Mouse (Mus musculus): Measurements from ENCODE around the gene Enpp5. TPM values are rescaled to one million over a fixed set of nuclear protein-coding genes. Genes with fewer than 3 reads are reported as not detected.

Gene Enpp5
- polyA plus RNA-seq, 1 experiment: 16.2 TPM

- no peak overlapping the region for H3K4me3 ChIP-seq (ENCODE audit: low read depth, low read length)
- no peak overlapping the region for H3K9ac ChIP-seq (ENCODE audit: low read depth, poor library complexity, severe bottlenecking)
- H3K4me1 ChIP-seq (ENCODE audit: control insufficient read depth, insufficient read depth, low read length): no peaks in the 10 kb centered on the region
- 0 out of 2 replicates have a peak, but pooled peaks cover 1% of the 10 kb centered on the region for H3K27me3 ChIP-seq (ENCODE audit: control insufficient read depth, insufficient read depth, low read length, poor library complexity, severe bottlenecking)
- no peak overlapping the region for H3K27ac ChIP-seq (ENCODE audit: insufficient read depth, low read length)
- TF ChIP-seq CTCF (IDR thresholded peaks at IDR 0.05; ENCODE audit: low read depth, low read length): no peak
- no peak for TF ChIP-seq EP300 (IDR thresholded peaks at IDR 0.05; ENCODE audit: insufficient read depth, low read depth, low read length)
- TF ChIP-seq POLR2A (IDR thresholded peaks at IDR 0.05; ENCODE audit: insufficient read depth, low read length): no peak
- no peaks in the 10 kb centered on the region for H3K9me3 ChIP-seq (replicated peaks; ENCODE audit: control insufficient read depth, insufficient read depth, low read length, poor library complexity, severe bottlenecking)
- H3K36me3 ChIP-seq (ENCODE audit: control insufficient read depth, insufficient read depth, low read length, poor library complexity, severe bottlenecking): no peaks in the 10 kb centered on the region
Observed at GRCm38 (mm10) chr17:44100486-44100885, 21.9 kb downstream of the Enpp5 start.

- TF ChIP-seq EP300 (IDR thresholded peaks at IDR 0.05; ENCODE audit: insufficient read depth, low read depth, low read length) (no peak), CTCF (IDR thresholded peaks at IDR 0.05; ENCODE audit: low read depth, low read length) (no peak), POLR2A (IDR thresholded peaks at IDR 0.05; ENCODE audit: insufficient read depth, low read length) (no peak)
- H3K9ac ChIP-seq (ENCODE audit: low read depth, poor library complexity, severe bottlenecking): no peak overlapping the region
- no peak overlapping the region for H3K4me3 ChIP-seq (ENCODE audit: low read depth, low read length)
- no peak overlapping the region for H3K27ac ChIP-seq (ENCODE audit: insufficient read depth, low read length)
- 0 out of 2 replicates have a peak, but pooled peaks cover 1% of the 10 kb centered on the region for H3K27me3 ChIP-seq (ENCODE audit: control insufficient read depth, insufficient read depth, low read length, poor library complexity, severe bottlenecking)
- no peaks in the 10 kb centered on the region for H3K4me1 ChIP-seq (ENCODE audit: control insufficient read depth, insufficient read depth, low read length)
- no peaks in the 10 kb centered on the region for H3K9me3 ChIP-seq (replicated peaks; ENCODE audit: control insufficient read depth, insufficient read depth, low read length, poor library complexity, severe bottlenecking)
- no peaks in the 10 kb centered on the region for H3K36me3 ChIP-seq (ENCODE audit: control insufficient read depth, insufficient read depth, low read length, poor library complexity, severe bottlenecking)
Observed at GRCm38 (mm10) chr17:44100906-44101305, 22.3 kb downstream of the Enpp5 start.

- no peak for TF ChIP-seq EP300 (IDR thresholded peaks at IDR 0.05; ENCODE audit: insufficient read depth, low read depth, low read length)
- TF ChIP-seq CTCF (IDR thresholded peaks at IDR 0.05; ENCODE audit: low read depth, low read length): no peak
- no peak for TF ChIP-seq POLR2A (IDR thresholded peaks at IDR 0.05; ENCODE audit: insufficient read depth, low read length)
- Histone ChIP-seq H3K27ac (ENCODE audit: insufficient read depth, low read length) (no peak overlapping the region), H3K9me3 (replicated peaks; ENCODE audit: control insufficient read depth, insufficient read depth, low read length, poor library complexity, severe bottlenecking) (no peaks in the 10 kb centered on the region), H3K36me3 (ENCODE audit: control insufficient read depth, insufficient read depth, low read length, poor library complexity, severe bottlenecking) (no peaks in the 10 kb centered on the region), H3K4me3 (ENCODE audit: low read depth, low read length) (no peak overlapping the region), H3K27me3 (ENCODE audit: control insufficient read depth, insufficient read depth, low read length, poor library complexity, severe bottlenecking) (0 out of 2 replicates have a peak, but pooled peaks cover 1% of the 10 kb centered on the region), H3K4me1 (ENCODE audit: control insufficient read depth, insufficient read depth, low read length) (no peaks in the 10 kb centered on the region), H3K9ac (ENCODE audit: low read depth, poor library complexity, severe bottlenecking) (no peak overlapping the region)
Observed at GRCm38 (mm10) chr17:44101961-44102360, 23.3 kb downstream of the Enpp5 start.

- no peaks in the 10 kb centered on the region for H3K9me3 ChIP-seq (replicated peaks; ENCODE audit: control insufficient read depth, insufficient read depth, low read length, poor library complexity, severe bottlenecking)
- H3K4me3 ChIP-seq (ENCODE audit: low read depth, low read length): peak within 1 kb of the TSS; percentile 65
- no peak within 1 kb of the TSS for H3K27ac ChIP-seq (ENCODE audit: insufficient read depth, low read length)
- H3K27me3 ChIP-seq (ENCODE audit: control insufficient read depth, insufficient read depth, low read length, poor library complexity, severe bottlenecking): 0 out of 2 replicates have a peak, but pooled peaks cover 1% of the 10 kb centered on the region
- no peaks in the 10 kb centered on the region for H3K36me3 ChIP-seq (ENCODE audit: control insufficient read depth, insufficient read depth, low read length, poor library complexity, severe bottlenecking)
- no peak for TF ChIP-seq CTCF (IDR thresholded peaks at IDR 0.05; ENCODE audit: low read depth, low read length)
- TF ChIP-seq POLR2A (IDR thresholded peaks at IDR 0.05; ENCODE audit: insufficient read depth, low read length): no peak
- TF ChIP-seq EP300 (IDR thresholded peaks at IDR 0.05; ENCODE audit: insufficient read depth, low read depth, low read length): peak; percentile 45; the same call in 1 of the 2 replicates
- peaks cover 2% of the 10 kb centered on the region for H3K4me1 ChIP-seq (ENCODE audit: control insufficient read depth, insufficient read depth, low read length)
- peak within 1 kb of the TSS; percentile 41 for H3K9ac ChIP-seq (ENCODE audit: low read depth, poor library complexity, severe bottlenecking)
Observed at GRCm38 (mm10) chr17:44105287-44106138, 26.9 kb downstream of the Enpp5 start, which contains the start of gene Enpp4. Gene Enpp4, minus strand, starts transcription at chr17:44105809.

GRCm38 (mm10) chr17:44108331-44108730, 29.7 kb downstream of the Enpp5 start:
- TF ChIP-seq POLR2A (IDR thresholded peaks at IDR 0.05; ENCODE audit: insufficient read depth, low read length) (no peak), EP300 (IDR thresholded peaks at IDR 0.05; ENCODE audit: insufficient read depth, low read depth, low read length) (no peak), CTCF (IDR thresholded peaks at IDR 0.05; ENCODE audit: low read depth, low read length) (no peak)

GRCm38 (mm10) chr17:44116584-44116983, 38.0 kb downstream of the Enpp5 start:
- no peaks in the 10 kb centered on the region for H3K36me3 ChIP-seq (ENCODE audit: control insufficient read depth, insufficient read depth, low read length, poor library complexity, severe bottlenecking)
- no peaks in the 10 kb centered on the region for H3K27me3 ChIP-seq (ENCODE audit: control insufficient read depth, insufficient read depth, low read length, poor library complexity, severe bottlenecking)
- no peak overlapping the region for H3K27ac ChIP-seq (ENCODE audit: insufficient read depth, low read length)
- TF ChIP-seq EP300 (IDR thresholded peaks at IDR 0.05; ENCODE audit: insufficient read depth, low read depth, low read length) (no peak), POLR2A (IDR thresholded peaks at IDR 0.05; ENCODE audit: insufficient read depth, low read length) (no peak), CTCF (IDR thresholded peaks at IDR 0.05; ENCODE audit: low read depth, low read length) (no peak)
- H3K9ac ChIP-seq (ENCODE audit: low read depth, poor library complexity, severe bottlenecking): no peak overlapping the region
- no peaks in the 10 kb centered on the region for H3K9me3 ChIP-seq (replicated peaks; ENCODE audit: control insufficient read depth, insufficient read depth, low read length, poor library complexity, severe bottlenecking)
- no peak overlapping the region for H3K4me3 ChIP-seq (ENCODE audit: low read depth, low read length)
- H3K4me1 ChIP-seq (ENCODE audit: control insufficient read depth, insufficient read depth, low read length): no peaks in the 10 kb centered on the region

More at GRCm38 (mm10) chr17:44108331-44108730, 29.7 kb downstream of the Enpp5 start:
- no peaks in the 10 kb centered on the region for H3K9me3 ChIP-seq (replicated peaks; ENCODE audit: control insufficient read depth, insufficient read depth, low read length, poor library complexity, severe bottlenecking)
- no peaks in the 10 kb centered on the region for H3K27me3 ChIP-seq (ENCODE audit: control insufficient read depth, insufficient read depth, low read length, poor library complexity, severe bottlenecking)
- H3K9ac ChIP-seq (ENCODE audit: low read depth, poor library complexity, severe bottlenecking): no peak overlapping the region
- no peak overlapping the region for H3K4me3 ChIP-seq (ENCODE audit: low read depth, low read length)
- H3K36me3 ChIP-seq (ENCODE audit: control insufficient read depth, insufficient read depth, low read length, poor library complexity, severe bottlenecking): no peaks in the 10 kb centered on the region
- H3K4me1 ChIP-seq (ENCODE audit: control insufficient read depth, insufficient read depth, low read length): peaks cover 2% of the 10 kb centered on the region
- no peak overlapping the region for H3K27ac ChIP-seq (ENCODE audit: insufficient read depth, low read length)
